Mouse (Mus musculus) small intestine, adult 2 months (tissue): ENCODE data around the gene Il17c.

Source experiments
- CTCF ChIP-seq: fragments of 200-500 bp; IDR thresholded peaks from 2 replicates; pipeline ENCODE4 v1.5.1; 2012; ENCODE audit warnings: low read depth, mild to moderate bottlenecking, control low read depth, inconsistent platforms, low read length, moderate library complexity, mixed read lengths; ENCODE audit not compliant: insufficient replicate concordance, insufficient read length; ENCODE audit errors: extremely low read depth
- POLR2A ChIP-seq: fragments of 200-500 bp; IDR thresholded peaks from 2 replicates; pipeline ENCODE4 v1.6.1; 2012; ENCODE audit warnings: low read depth, mild to moderate bottlenecking, control low read depth, inconsistent platforms, low read length, moderate library complexity

GRCm38 (mm10) chr8:122436586-122437125, 14.8 kb downstream of the Il17c start:
- TF ChIP-seq POLR2A = no peak
- TF ChIP-seq CTCF = no peak
